Mouse (Mus musculus): Measurements from ENCODE around the gene Tmtc2. TPM values are rescaled to one million over a fixed set of nuclear protein-coding genes. Genes with fewer than 3 reads are reported as not detected.

Tmtc2 gene
- total RNA-seq, 1 experiment = 0.89 TPM

- DNase-seq (ENCODE audit: low read depth, low spot score) = no peak
- Histone ChIP-seq H3K4me1 (ENCODE audit: control insufficient read depth in 2 of 2, insufficient read depth in 2 of 2, low read length in 2 of 2, poor library complexity in 1 of 2) (no peaks in the 10 kb centered on the region), H3K9me3 (ENCODE audit: control insufficient read depth, insufficient read depth, low read depth, low read length) (no peaks in the 10 kb centered on the region), H3K36me3 (ENCODE audit: control insufficient read depth, insufficient read depth, low read length, poor library complexity, severe bottlenecking) (no peaks in the 10 kb centered on the region), H3K27ac (ENCODE audit: insufficient read depth, low read depth, low read length, poor library complexity, severe bottlenecking) (no peak overlapping the region), H3K9ac (ENCODE audit: insufficient read depth, low read depth, low read length, poor library complexity, severe bottlenecking) (no peak overlapping the region), H3K4me3 (ENCODE audit: insufficient read depth in 1 of 2, low read depth in 1 of 2, low read length in 2 of 2, poor library complexity in 1 of 2, severe bottlenecking in 1 of 2) (no peak overlapping the region)
- no peak for TF ChIP-seq ZNF384 (IDR thresholded peaks at IDR 0.05; ENCODE audit: low read depth, low read length)
- TF ChIP-seq HCFC1 (IDR thresholded peaks at IDR 0.05; ENCODE audit: borderline replicate concordance, insufficient read depth, low read length) = no peak
- TF ChIP-seq ZC3H11A (IDR thresholded peaks at IDR 0.05; ENCODE audit: borderline replicate concordance, low read depth, low read length) = no peak
- no peak for TF ChIP-seq MAFK (IDR thresholded peaks at IDR 0.05; ENCODE audit: insufficient read depth, low read depth, low read length)
- no peak for TF ChIP-seq CHD2 (IDR thresholded peaks at IDR 0.05; ENCODE audit: low read depth, low read length)
- in situ Hi-C loops (cut with MboI; ENCODE audit: low sequenced_read_pairs in 2 of 2, unreplicated experiment in 2 of 2) = no loop called here
Measured at GRCm38 (mm10) chr10:105227631-105228030, 346.6 kb downstream of the Tmtc2 start.

DNA sequence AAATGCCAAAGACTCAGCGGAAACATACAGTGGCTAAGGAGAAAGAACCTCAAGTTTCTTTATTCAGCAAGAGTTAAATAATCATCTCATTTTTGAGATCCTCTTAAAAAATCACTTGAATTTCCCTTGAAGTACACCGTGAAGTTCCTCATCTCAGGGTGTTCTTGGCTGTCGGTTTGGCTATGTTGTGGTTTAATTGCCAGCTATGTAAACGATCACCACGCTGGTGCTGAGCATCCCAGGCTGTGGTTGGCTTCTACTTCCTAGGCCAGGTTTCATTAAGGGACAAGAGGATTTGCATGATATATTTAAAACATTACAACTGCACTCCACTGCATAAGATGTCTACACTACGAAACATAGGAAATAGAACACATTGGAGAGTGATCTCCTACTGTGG, 348.5 kb downstream of the Tmtc2 start:
- Histone ChIP-seq H3K9me3 (ENCODE audit: control insufficient read depth, insufficient read depth, low read depth, low read length) (no peaks in the 10 kb centered on the region), H3K4me1 (ENCODE audit: control insufficient read depth in 2 of 2, insufficient read depth in 2 of 2, low read length in 2 of 2, poor library complexity in 1 of 2) (no peaks in the 10 kb centered on the region), H3K27ac (ENCODE audit: insufficient read depth, low read depth, low read length, poor library complexity, severe bottlenecking) (no peak overlapping the region), H3K9ac (ENCODE audit: insufficient read depth, low read depth, low read length, poor library complexity, severe bottlenecking) (no peak overlapping the region), H3K4me3 (ENCODE audit: insufficient read depth in 1 of 2, low read depth in 1 of 2, low read length in 2 of 2, poor library complexity in 1 of 2, severe bottlenecking in 1 of 2) (no peak overlapping the region), H3K36me3 (ENCODE audit: control insufficient read depth, insufficient read depth, low read length, poor library complexity, severe bottlenecking) (no peaks in the 10 kb centered on the region)
- no peak for DNase-seq (ENCODE audit: low read depth, low spot score)
- TF ChIP-seq CHD2 (IDR thresholded peaks at IDR 0.05; ENCODE audit: low read depth, low read length) (no peak), HCFC1 (IDR thresholded peaks at IDR 0.05; ENCODE audit: borderline replicate concordance, insufficient read depth, low read length) (no peak), ZNF384 (IDR thresholded peaks at IDR 0.05; ENCODE audit: low read depth, low read length) (no peak), ZC3H11A (IDR thresholded peaks at IDR 0.05; ENCODE audit: borderline replicate concordance, low read depth, low read length) (no peak), MAFK (IDR thresholded peaks at IDR 0.05; ENCODE audit: insufficient read depth, low read depth, low read length) (no peak)
- in situ Hi-C loops (cut with MboI; ENCODE audit: low sequenced_read_pairs in 2 of 2, unreplicated experiment in 2 of 2) = no loop called here

DNA sequence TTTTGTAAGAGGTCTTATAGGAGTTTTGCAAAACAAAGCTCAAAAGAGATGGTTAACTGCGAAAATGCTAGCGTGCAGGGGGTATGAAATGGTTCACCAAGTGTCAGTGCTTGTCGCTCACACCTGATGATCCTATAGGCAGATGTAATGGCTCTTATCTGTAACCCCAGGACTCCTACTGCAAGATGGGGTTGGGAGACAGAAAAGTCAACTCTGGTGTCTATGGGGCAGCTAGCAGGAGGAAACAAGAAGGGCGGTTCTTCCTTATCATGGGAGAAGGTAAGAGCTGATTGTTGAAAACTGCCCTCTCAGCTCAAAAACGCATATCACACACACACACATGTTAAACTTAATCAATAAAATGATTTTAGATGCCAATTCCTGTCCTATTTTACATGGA, 351.3 kb downstream of the Tmtc2 start:
- in situ Hi-C loops (cut with MboI; ENCODE audit: low sequenced_read_pairs in 2 of 2, unreplicated experiment in 2 of 2) = no loop called here
- Histone ChIP-seq H3K4me3 (ENCODE audit: insufficient read depth in 1 of 2, low read depth in 1 of 2, low read length in 2 of 2, poor library complexity in 1 of 2, severe bottlenecking in 1 of 2) (no peak overlapping the region), H3K36me3 (ENCODE audit: control insufficient read depth, insufficient read depth, low read length, poor library complexity, severe bottlenecking) (no peaks in the 10 kb centered on the region), H3K27ac (ENCODE audit: insufficient read depth, low read depth, low read length, poor library complexity, severe bottlenecking) (no peak overlapping the region), H3K9me3 (ENCODE audit: control insufficient read depth, insufficient read depth, low read depth, low read length) (no peaks in the 10 kb centered on the region), H3K4me1 (ENCODE audit: control insufficient read depth in 2 of 2, insufficient read depth in 2 of 2, low read length in 2 of 2, poor library complexity in 1 of 2) (no peaks in the 10 kb centered on the region), H3K9ac (ENCODE audit: insufficient read depth, low read depth, low read length, poor library complexity, severe bottlenecking) (no peak overlapping the region)
- no peak for TF ChIP-seq HCFC1 (IDR thresholded peaks at IDR 0.05; ENCODE audit: borderline replicate concordance, insufficient read depth, low read length)
- no peak for TF ChIP-seq ZC3H11A (IDR thresholded peaks at IDR 0.05; ENCODE audit: borderline replicate concordance, low read depth, low read length)
- no peak for TF ChIP-seq MAFK (IDR thresholded peaks at IDR 0.05; ENCODE audit: insufficient read depth, low read depth, low read length)
- no peak for TF ChIP-seq CHD2 (IDR thresholded peaks at IDR 0.05; ENCODE audit: low read depth, low read length)
- no peak for TF ChIP-seq ZNF384 (IDR thresholded peaks at IDR 0.05; ENCODE audit: low read depth, low read length)
- no peak for DNase-seq (ENCODE audit: low read depth, low spot score)

- Histone ChIP-seq H3K4me3 (ENCODE audit: insufficient read depth in 1 of 2, low read depth in 1 of 2, low read length in 2 of 2, poor library complexity in 1 of 2, severe bottlenecking in 1 of 2) (no peak overlapping the region), H3K9me3 (ENCODE audit: control insufficient read depth, insufficient read depth, low read depth, low read length) (no peaks in the 10 kb centered on the region), H3K4me1 (ENCODE audit: control insufficient read depth in 2 of 2, insufficient read depth in 2 of 2, low read length in 2 of 2, poor library complexity in 1 of 2) (no peaks in the 10 kb centered on the region), H3K9ac (ENCODE audit: insufficient read depth, low read depth, low read length, poor library complexity, severe bottlenecking) (no peak overlapping the region), H3K27ac (ENCODE audit: insufficient read depth, low read depth, low read length, poor library complexity, severe bottlenecking) (no peak overlapping the region), H3K36me3 (ENCODE audit: control insufficient read depth, insufficient read depth, low read length, poor library complexity, severe bottlenecking) (no peaks in the 10 kb centered on the region)
- no peak for TF ChIP-seq MAFK (IDR thresholded peaks at IDR 0.05; ENCODE audit: insufficient read depth, low read depth, low read length)
- no peak for TF ChIP-seq HCFC1 (IDR thresholded peaks at IDR 0.05; ENCODE audit: borderline replicate concordance, insufficient read depth, low read length)
- no peak for TF ChIP-seq ZNF384 (IDR thresholded peaks at IDR 0.05; ENCODE audit: low read depth, low read length)
- TF ChIP-seq ZC3H11A (IDR thresholded peaks at IDR 0.05; ENCODE audit: borderline replicate concordance, low read depth, low read length) = no peak
- TF ChIP-seq CHD2 (IDR thresholded peaks at IDR 0.05; ENCODE audit: low read depth, low read length) = no peak
- in situ Hi-C loops (cut with MboI; ENCODE audit: low sequenced_read_pairs in 2 of 2, unreplicated experiment in 2 of 2) = no loop called here
- no peak for DNase-seq (ENCODE audit: low read depth, low spot score)
Measured at GRCm38 (mm10) chr10:105201491-105201890, 372.8 kb downstream of the Tmtc2 start.

DNA sequence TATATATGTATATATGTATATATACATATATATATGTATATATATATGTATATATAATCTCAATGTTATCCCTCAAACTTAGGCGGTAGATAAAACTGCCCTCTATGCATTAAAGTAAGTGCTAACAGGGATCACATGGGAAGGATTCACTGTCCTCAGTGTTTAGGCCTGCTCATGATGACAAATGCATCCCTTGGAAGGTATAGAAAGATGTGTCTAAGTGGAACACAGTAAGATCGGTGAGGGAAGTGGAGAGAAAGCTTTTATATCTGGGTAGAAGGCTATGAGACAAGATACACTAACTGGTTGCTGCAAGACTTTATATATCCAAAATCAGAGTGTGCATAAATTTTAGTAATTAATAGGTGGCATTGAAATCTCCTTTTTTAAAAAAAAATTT, 373.6 kb downstream of the Tmtc2 start:
- H3K4me3 ChIP-seq (ENCODE audit: insufficient read depth in 1 of 2, low read depth in 1 of 2, low read length in 2 of 2, poor library complexity in 1 of 2, severe bottlenecking in 1 of 2) = no peak overlapping the region
- in situ Hi-C loops (cut with MboI; ENCODE audit: low sequenced_read_pairs in 2 of 2, unreplicated experiment in 2 of 2) = no loop called here
- DNase-seq (ENCODE audit: low read depth, low spot score) = no peak
- H3K4me1 ChIP-seq (ENCODE audit: control insufficient read depth in 2 of 2, insufficient read depth in 2 of 2, low read length in 2 of 2, poor library complexity in 1 of 2) = no peaks in the 10 kb centered on the region
- H3K9ac ChIP-seq (ENCODE audit: insufficient read depth, low read depth, low read length, poor library complexity, severe bottlenecking) = no peak overlapping the region
- no peaks in the 10 kb centered on the region for H3K9me3 ChIP-seq (ENCODE audit: control insufficient read depth, insufficient read depth, low read depth, low read length)
- H3K36me3 ChIP-seq (ENCODE audit: control insufficient read depth, insufficient read depth, low read length, poor library complexity, severe bottlenecking) = no peaks in the 10 kb centered on the region
- no peak for TF ChIP-seq CHD2 (IDR thresholded peaks at IDR 0.05; ENCODE audit: low read depth, low read length)
- TF ChIP-seq ZC3H11A (IDR thresholded peaks at IDR 0.05; ENCODE audit: borderline replicate concordance, low read depth, low read length) = no peak
- TF ChIP-seq ZNF384 (IDR thresholded peaks at IDR 0.05; ENCODE audit: low read depth, low read length) = no peak
- no peak for TF ChIP-seq HCFC1 (IDR thresholded peaks at IDR 0.05; ENCODE audit: borderline replicate concordance, insufficient read depth, low read length)
- no peak for TF ChIP-seq MAFK (IDR thresholded peaks at IDR 0.05; ENCODE audit: insufficient read depth, low read depth, low read length)
- H3K27ac ChIP-seq (ENCODE audit: insufficient read depth, low read depth, low read length, poor library complexity, severe bottlenecking) = no peak overlapping the region

Data from ES-E14 (cell line).